Mouse (Mus musculus) kidney, embryonic 14.5 days (tissue): Measurements from ENCODE around the gene Cdk12. TPM values are rescaled to one million over a fixed set of nuclear protein-coding genes. Genes with fewer than 3 reads are reported as not detected.

Experiments used
- ATAC-seq: fragments of 200-750 bp; cut with Nextera tagmentation; 2 replicates; pipeline ENCODE4 v1.8.0; 2017; ENCODE audit warnings: moderate number of reproducible peaks, mild to moderate bottlenecking, moderate TSS enrichment, moderate library complexity; ENCODE audit not compliant: low FRiP score, low TSS enrichment
- H3K27ac ChIP-seq: fragments of 300-500 bp; sonication (generic); 2 replicates; pipeline ENCODE4 v1.5.1; 2014; ENCODE audit warnings: low read depth, mild to moderate bottlenecking, low read length, moderate library complexity, mixed read lengths
- H3K27me3 ChIP-seq: fragments of 300-500 bp; sonication (generic); 2 replicates; pipeline ENCODE4 v1.6.1; 2014; ENCODE audit warnings: mild to moderate bottlenecking, low read length; ENCODE audit not compliant: control insufficient read depth, insufficient read depth
- H3K36me3 ChIP-seq: fragments of 300-500 bp; sonication (generic); 2 replicates; pipeline ENCODE4 v1.6.1; 2014; ENCODE audit warnings: low read length, mixed read lengths; ENCODE audit not compliant: control insufficient read depth, insufficient read depth
- H3K4me1 ChIP-seq: fragments of 300-500 bp; sonication (generic); 2 replicates; pipeline ENCODE4 v1.6.1; 2014; ENCODE audit warnings: low read length, mixed read lengths; ENCODE audit not compliant: control insufficient read depth, insufficient read depth
- H3K4me2 ChIP-seq: fragments of 300-500 bp; sonication (generic); replicated peaks from 2 replicates; pipeline ENCODE4 v1.6.1; 2014; ENCODE audit warnings: low read depth, mild to moderate bottlenecking, low read length
- H3K4me3 ChIP-seq: fragments of 300-500 bp; sonication (generic); 2 replicates; pipeline ENCODE4 v1.5.1; 2014; ENCODE audit warnings: mild to moderate bottlenecking, low read length
- H3K9ac ChIP-seq: fragments of 300-500 bp; sonication (generic); 2 replicates; pipeline ENCODE4 v1.6.1; 2014; ENCODE audit warnings: low read depth, mild to moderate bottlenecking, low read length, moderate library complexity
- H3K9me3 ChIP-seq: fragments of 300-500 bp; sonication (generic); 2 replicates; pipeline ENCODE4 v1.6.1; 2016; ENCODE audit warnings: low read length; ENCODE audit not compliant: control insufficient read depth
- WGBS: fragments of 180-500 bp; shearing (Covaris S2); extraction: QIAGEN DNeasy Blood & Tissue Kit; methylation state at CpG from one replicate; pipeline ENCODE4 v1.1.7; 2014; 5-methylcytosine and 5-hydroxymethylcytosine counted together
- polyA plus RNA-seq: library from polyadenylated mRNA; unstranded; fragments of >200 nt; fragmentation: Nextera tagmentation; extraction: Ambion mirVana; gene quantifications from 2 replicates; pipeline ENCODE4 v1.2.1, GENCODE M21; 2014

Cdk12 gene
- polyA plus RNA-seq, 1 experiment from 2014 or later = 18.3 TPM

GRCm38 (mm10) chr11:98318421-98319116 lies 115.7 kb downstream of the Cdk12 start:
- WGBS = under 1% methylated on average over 14 of the region's 14 CpGs
- ATAC-seq = no peak
- H3K4me3 ChIP-seq = no peak overlapping the region
- peaks cover 94% of the 10 kb centered on the region for H3K27me3 ChIP-seq
- no peak overlapping the region for H3K27ac ChIP-seq
- H3K36me3 ChIP-seq = no peaks in the 10 kb centered on the region
- no peak overlapping the region for H3K9ac ChIP-seq
- H3K4me2 ChIP-seq = no peak overlapping the region
- H3K9me3 ChIP-seq = no peaks in the 10 kb centered on the region
- no peaks in the 10 kb centered on the region for H3K4me1 ChIP-seq

GRCm38 (mm10) chr11:98319120-98319519 lies 116.3 kb downstream of the Cdk12 start:
- no peak for ATAC-seq
- H3K9ac ChIP-seq = no peak overlapping the region

GRCm38 (mm10) chr11:98319544-98319943 lies 116.7 kb downstream of the Cdk12 start:
- Histone ChIP-seq H3K4me2 (no peak overlapping the region), H3K9ac (no peak overlapping the region), H3K36me3 (no peaks in the 10 kb centered on the region), H3K9me3 (no peaks in the 10 kb centered on the region), H3K27me3 (peaks cover 96% of the 10 kb centered on the region), H3K4me1 (no peaks in the 10 kb centered on the region), H3K27ac (no peak overlapping the region), H3K4me3 (no peak overlapping the region)
- WGBS = 11% methylated on average over 4 of the region's 4 CpGs
- no peak for ATAC-seq

More at GRCm38 (mm10) chr11:98319120-98319519, 116.3 kb downstream of the Cdk12 start:
- Histone ChIP-seq H3K27ac (no peak overlapping the region), H3K27me3 (peaks cover 95% of the 10 kb centered on the region), H3K36me3 (no peaks in the 10 kb centered on the region), H3K4me1 (no peaks in the 10 kb centered on the region), H3K4me2 (no peak overlapping the region), H3K9me3 (no peaks in the 10 kb centered on the region), H3K4me3 (no peak overlapping the region)
- 3% methylated on average over 15 of the region's 15 CpGs for WGBS

- H3K27ac ChIP-seq = no peak overlapping the region
- 4% methylated on average over 2 of the region's 2 CpGs for WGBS
- H3K9ac ChIP-seq = no peak overlapping the region
- ATAC-seq = no peak
- no peak overlapping the region for H3K4me3 ChIP-seq
- peaks cover 99% of the 10 kb centered on the region for H3K27me3 ChIP-seq
- H3K9me3 ChIP-seq = no peaks in the 10 kb centered on the region
- H3K36me3 ChIP-seq = no peaks in the 10 kb centered on the region
- H3K4me1 ChIP-seq = no peaks in the 10 kb centered on the region
- no peak overlapping the region for H3K4me2 ChIP-seq
Observed at GRCm38 (mm10) chr11:98319944-98320343, 117.1 kb downstream of the Cdk12 start.

GRCm38 (mm10) chr11:98320381-98320780 lies 117.5 kb downstream of the Cdk12 start:
- Histone ChIP-seq H3K4me3 (no peak overlapping the region), H3K9me3 (no peaks in the 10 kb centered on the region), H3K4me1 (no peaks in the 10 kb centered on the region), H3K27ac (no peak overlapping the region), H3K36me3 (no peaks in the 10 kb centered on the region), H3K4me2 (no peak overlapping the region), H3K9ac (no peak overlapping the region), H3K27me3 (peaks cover 99% of the 10 kb centered on the region)
- ATAC-seq = no peak
- 7% methylated on average over 12 of the region's 12 CpGs for WGBS

GRCm38 (mm10) chr11:98320806-98321676 lies 118.2 kb downstream of the Cdk12 start:
- ATAC-seq = no peak
- WGBS = 1% methylated on average over 30 of the region's 30 CpGs
- Histone ChIP-seq H3K27ac (no peak overlapping the region), H3K36me3 (no peaks in the 10 kb centered on the region), H3K9ac (no peak overlapping the region), H3K27me3 (peaks cover 99% of the 10 kb centered on the region), H3K4me2 (no peak overlapping the region), H3K9me3 (no peaks in the 10 kb centered on the region), H3K4me3 (no peak overlapping the region), H3K4me1 (no peaks in the 10 kb centered on the region)

GRCm38 (mm10) chr11:98321677-98322003 lies 118.8 kb downstream of the Cdk12 start:
- Histone ChIP-seq H3K27me3 (peaks cover 99% of the 10 kb centered on the region), H3K4me3 (no peak overlapping the region), H3K4me2 (no peak overlapping the region), H3K27ac (no peak overlapping the region), H3K4me1 (no peaks in the 10 kb centered on the region), H3K36me3 (no peaks in the 10 kb centered on the region), H3K9me3 (no peaks in the 10 kb centered on the region), H3K9ac (no peak overlapping the region)
- no peak for ATAC-seq
- WGBS = 2% methylated on average over 5 of the region's 5 CpGs

- Histone ChIP-seq H3K27me3 (peaks cover 99% of the 10 kb centered on the region), H3K4me3 (no peak overlapping the region)
- no peak for ATAC-seq
Observed at GRCm38 (mm10) chr11:98322159-98322558, 119.3 kb downstream of the Cdk12 start.

More at GRCm38 (mm10) chr11:98322159-98322558, 119.3 kb downstream of the Cdk12 start:
- peaks cover 2% of the 10 kb centered on the region; the same call in 1 of the 2 replicates for H3K4me1 ChIP-seq
- WGBS = 8% methylated on average over 1 of the region's 1 CpGs
- H3K36me3 ChIP-seq = no peaks in the 10 kb centered on the region
- H3K9ac ChIP-seq = no peak overlapping the region
- H3K9me3 ChIP-seq = no peaks in the 10 kb centered on the region
- H3K4me2 ChIP-seq = no peak overlapping the region
- no peak overlapping the region for H3K27ac ChIP-seq
